Mouse (Mus musculus): ENCODE measurements at regions not wholly inside any gene's neighbourhood (a gene's known extent, or its start where the extent isn't known, plus 50 kb on each side); places are given as distances from the start of the nearest gene placed in this dataset.

GRCm38 (mm10) chr7:118314228-118314658, 70.8 kb upstream of the Smg1 start:
- TF ChIP-seq CTCF (IDR thresholded peaks at IDR 0.05) (no peak), POLR2A (IDR thresholded peaks at IDR 0.05; ENCODE audit: insufficient read depth, low read depth, low read length) (no peak)

Measured in heart, adult 2 months (tissue).